Mouse (Mus musculus) heart, postnatal 4 days (tissue): Measurements from ENCODE around the gene Scyl3. TPM values are rescaled to one million over a fixed set of nuclear protein-coding genes. Genes with fewer than 3 reads are reported as not detected.

Source experiments
- DNase-seq: peaks from one replicate; pipeline ENCODE4 v3.0.0; 2021
- total RNA-seq, 2 experiments: library from RNA; stranded (reverse); gene quantifications; 2 replicates each; pipeline ENCODE4 v1.2.3; 2021

Gene Scyl3
- total RNA-seq, result 10 to 100 TPM in 1 of 2 experiments, 1 to 10 TPM in 1; 9.5 to 10.8 TPM

GRCm38 (mm10) chr1:163928846-163929245 lies at the start of gene Scyl3:
Gene Scyl3, plus strand, starts transcription at chr1:163929100.
- DNase-seq, result no peak

DNA sequence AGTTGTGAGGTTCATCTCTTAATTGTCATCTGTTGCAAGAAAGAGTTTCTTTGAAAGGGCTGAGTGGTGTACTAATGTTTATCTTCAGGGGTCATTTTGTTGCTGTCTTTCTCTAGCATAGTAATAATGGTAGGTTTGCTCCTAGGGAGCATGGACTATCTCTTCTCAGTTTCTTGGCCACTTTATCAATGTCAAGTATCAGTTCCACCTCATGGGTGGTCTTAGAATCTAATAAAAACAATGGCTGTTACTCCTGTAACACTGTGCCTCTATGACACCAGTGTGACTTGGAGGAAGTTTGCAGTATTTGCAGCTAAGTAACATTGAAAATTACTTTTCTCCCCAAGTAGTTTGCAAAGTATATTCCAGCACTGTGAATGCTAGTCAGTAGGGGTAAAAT lies 39.3 kb upstream of the Scyl3 start:
- no peak for DNase-seq

GRCm38 (mm10) chr1:163893294-163893693 lies 35.6 kb upstream of the Scyl3 start:
- DNase-seq, result no peak

- no peak for DNase-seq
Observed at GRCm38 (mm10) chr1:163893774-163894527, 34.9 kb upstream of the Scyl3 start.

DNA sequence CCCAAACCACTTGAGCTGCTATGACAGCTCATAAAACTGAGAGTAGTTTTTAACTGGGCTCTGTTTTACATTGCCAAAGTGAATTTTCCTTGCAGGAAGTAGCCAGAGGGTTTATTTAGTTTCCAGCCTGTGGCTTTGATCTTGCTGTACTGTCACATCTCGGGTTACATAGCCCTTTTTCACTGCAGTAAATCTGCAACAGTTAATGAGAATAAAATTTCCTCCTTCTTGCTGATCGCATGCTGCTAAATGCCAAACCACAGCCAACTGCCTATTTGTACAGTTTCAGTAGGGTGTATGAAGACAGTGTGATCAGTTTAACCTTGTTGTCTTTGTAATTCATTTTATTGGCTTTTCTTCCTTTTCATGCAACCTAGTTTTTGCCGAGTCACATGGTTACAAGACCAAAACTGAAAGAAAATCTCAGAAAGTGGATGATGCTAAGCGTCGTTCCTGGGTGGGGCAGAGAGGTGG lies 30.6 kb upstream of the Scyl3 start:
- no peak for DNase-seq

DNA sequence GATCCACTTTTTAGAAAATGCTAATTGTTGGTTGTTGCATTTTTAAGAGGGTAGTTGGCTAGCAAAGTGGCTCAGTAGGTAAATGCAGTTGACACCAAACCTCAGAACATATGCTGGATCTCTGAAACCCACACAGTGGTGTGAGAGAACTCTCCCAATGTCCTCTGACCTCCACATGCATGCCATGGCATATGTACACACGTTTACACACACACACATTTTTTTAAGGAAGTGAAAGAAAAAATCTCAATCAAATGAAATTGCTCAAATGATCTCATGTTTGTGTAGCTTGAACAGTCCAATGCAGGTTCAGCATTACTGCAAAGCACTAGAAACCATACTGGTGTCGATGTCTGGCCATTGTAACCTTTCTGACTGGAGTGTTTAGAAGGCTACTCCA lies 29.3 kb upstream of the Scyl3 start:
- no peak for DNase-seq

- DNase-seq, result no peak
Observed at GRCm38 (mm10) chr1:163900168-163900567, 28.7 kb upstream of the Scyl3 start.

DNA sequence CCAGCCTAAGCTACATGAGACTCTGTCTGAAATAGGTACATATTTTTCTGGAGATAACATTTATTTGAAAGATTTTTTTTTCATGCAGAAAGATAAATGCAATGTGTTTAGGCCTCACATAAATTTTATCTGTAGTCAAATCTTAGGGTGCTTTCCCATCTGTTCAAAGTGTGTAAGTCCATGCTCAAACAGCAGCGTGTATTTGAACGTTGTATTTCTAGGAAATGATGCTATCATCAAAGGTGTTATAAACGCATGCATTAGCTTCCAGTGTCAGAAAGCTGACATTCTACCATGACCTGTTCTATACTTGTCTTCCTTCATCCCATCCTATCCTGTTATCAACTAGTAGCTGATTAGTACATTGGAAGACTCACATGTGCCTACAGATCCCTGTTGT lies 25.5 kb upstream of the Scyl3 start:
- no peak for DNase-seq

GRCm38 (mm10) chr1:163907007-163907811 lies 21.7 kb upstream of the Scyl3 start:
- DNase-seq, result no peak

- DNase-seq, result no peak
Observed at GRCm38 (mm10) chr1:163908389-163908788, 20.5 kb upstream of the Scyl3 start.

DNA sequence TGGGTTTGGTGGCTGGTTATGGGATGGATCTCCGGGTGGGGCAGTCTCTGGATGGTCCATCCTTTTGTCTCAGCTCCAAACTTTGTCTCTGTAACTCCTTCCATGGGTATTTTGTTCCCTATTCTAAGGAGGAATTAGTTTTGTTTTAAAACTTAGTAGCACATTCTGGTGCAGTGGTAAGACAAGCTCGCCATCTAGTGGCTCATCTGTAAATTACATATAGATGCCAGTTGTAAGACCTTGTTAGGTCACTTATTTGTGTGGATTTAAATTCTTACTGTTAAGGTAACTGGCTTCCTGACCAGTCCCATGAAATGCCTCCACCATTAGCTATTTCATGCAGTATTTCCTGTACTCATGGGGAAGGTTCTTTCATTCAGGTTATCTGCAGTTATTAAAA lies 18.6 kb upstream of the Scyl3 start:
- peak; percentile 42 for DNase-seq

GRCm38 (mm10) chr1:163910785-163911184 lies 18.1 kb upstream of the Scyl3 start:
- DNase-seq, result no peak

DNA sequence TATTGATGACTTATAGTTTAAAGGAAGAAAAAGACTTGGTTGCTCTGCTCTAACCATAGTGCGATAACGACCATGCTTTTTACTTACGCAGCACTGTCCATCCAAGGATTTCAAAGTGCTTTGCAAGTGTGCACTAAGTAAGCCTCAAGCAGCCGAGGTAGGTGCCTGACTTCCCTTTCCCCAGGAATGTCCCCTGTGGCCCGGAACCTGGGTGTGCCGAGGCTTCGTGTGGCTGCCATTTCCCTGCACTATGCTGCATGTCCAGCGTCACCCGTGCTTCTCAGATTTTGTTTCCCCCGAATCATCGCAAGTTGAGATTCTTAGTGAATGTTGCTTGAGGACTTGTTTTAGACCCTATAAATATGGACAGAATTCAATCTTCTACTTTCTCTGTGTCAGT lies 16.9 kb upstream of the Scyl3 start:
- no peak for DNase-seq

DNA sequence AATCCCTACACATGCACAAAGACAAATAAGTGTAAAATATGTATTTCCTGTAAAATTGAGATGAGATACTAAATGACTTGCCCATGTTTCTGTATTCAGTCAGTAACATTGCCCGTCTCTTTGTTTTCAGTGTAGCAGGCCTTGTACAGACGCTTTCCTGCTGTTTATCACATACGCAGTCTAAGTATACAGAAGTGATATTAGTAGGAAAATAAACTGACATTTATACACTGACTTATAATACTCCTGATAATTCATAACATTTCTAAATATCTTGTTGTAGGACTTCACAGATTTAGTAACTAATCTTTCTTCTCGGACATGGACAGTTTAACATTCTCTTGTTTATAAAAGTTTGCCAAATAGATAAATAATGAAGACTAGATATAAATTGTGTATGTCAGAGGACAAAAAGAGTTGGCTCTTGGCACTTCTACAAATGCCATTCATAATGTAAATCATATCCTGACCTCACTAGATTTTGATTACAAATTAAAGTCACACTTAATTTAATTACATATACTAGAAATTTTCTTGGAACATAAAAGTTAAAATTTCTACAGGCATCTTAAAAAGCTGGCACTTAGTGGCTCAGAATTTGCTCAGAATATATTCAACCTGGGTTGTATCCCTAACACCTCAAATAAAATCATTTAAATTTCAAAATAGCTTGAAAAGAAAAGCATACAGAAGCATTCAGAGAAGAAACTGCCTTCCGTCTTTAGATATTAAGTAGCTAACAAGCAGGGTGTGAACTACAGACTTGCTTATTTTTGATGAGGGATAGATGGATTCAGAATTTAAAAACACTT lies 11.3 kb upstream of the Scyl3 start:
- no peak for DNase-seq

- DNase-seq, result no peak
Observed at GRCm38 (mm10) chr1:163924093-163924492, 4.8 kb upstream of the Scyl3 start.

GRCm38 (mm10) chr1:163929636-163930457 lies 947 bp downstream of the Scyl3 start:
- peak; percentile 93 for DNase-seq

- DNase-seq, result no peak
Observed at GRCm38 (mm10) chr1:163930458-163930794, 1.5 kb downstream of the Scyl3 start.

DNA sequence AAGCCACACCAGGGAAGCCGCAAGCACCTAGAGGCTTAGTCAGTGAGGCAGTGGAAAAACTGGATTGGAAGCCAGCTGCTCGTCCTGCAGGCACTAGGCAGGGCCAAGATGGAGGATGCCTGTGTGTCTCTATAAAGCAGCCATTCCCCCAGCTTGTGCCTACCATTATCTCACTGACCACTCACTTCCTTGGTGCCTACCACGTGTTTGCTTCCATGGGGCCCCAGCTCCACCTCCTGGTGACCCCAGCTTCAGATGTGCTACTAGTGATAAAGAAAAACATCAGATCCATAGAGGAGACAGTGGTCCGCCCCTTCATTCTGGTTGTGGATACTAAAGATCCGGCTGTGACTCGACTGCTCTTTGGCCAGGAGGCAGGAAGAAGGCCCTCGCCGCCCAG lies 2.9 kb downstream of the Scyl3 start:
- no peak for DNase-seq

DNA sequence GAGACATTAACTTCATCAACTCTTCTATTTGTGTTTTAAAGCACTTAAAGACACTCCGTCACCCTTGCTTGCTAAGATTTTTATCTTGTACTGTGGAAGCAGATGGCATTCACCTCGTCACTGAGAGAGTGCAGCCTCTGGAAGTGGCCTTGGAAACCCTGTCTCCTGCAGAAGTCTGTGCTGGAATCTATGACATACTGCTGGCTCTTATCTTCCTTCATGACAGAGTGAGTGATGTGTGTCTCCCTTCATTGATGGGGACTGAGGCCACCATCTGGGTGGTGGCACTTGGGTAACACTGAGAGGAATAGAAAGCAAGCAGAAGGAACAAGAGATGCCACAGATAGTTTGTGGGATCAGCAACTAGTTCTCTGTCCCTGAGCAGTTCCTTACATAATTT lies 5.7 kb downstream of the Scyl3 start:
- DNase-seq, result no peak

- DNase-seq, result no peak
Observed at GRCm38 (mm10) chr1:163942056-163942455, 13.2 kb downstream of the Scyl3 start.

DNA sequence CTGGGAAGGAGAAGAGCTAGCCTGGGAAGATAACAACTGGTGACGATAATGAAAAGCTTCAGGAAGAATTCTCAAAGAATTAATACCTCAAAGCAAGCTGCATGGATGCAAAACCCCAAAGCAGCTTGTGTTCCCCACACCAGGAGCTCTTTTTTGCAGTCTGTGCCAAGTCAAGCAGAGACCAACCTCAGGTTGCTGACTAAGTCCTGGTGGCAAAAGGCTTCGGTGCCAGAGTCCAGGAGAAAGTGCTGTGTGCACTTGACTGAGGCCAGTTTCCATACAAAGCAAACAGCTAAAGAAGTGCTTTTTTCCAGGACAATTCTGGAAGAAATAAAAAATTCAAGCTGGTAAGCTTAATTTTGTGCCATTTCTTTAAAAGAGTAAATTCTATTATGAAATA lies 24.5 kb downstream of the Scyl3 start:
- no peak for DNase-seq

- no peak for DNase-seq
Observed at GRCm38 (mm10) chr1:163958036-163958435, 29.1 kb downstream of the Scyl3 start.
